Mouse (Mus musculus) gastrocnemius, postnatal 10 days (tissue): ENCODE data around the gene Krcc1. TPM values are rescaled to one million over a fixed set of nuclear protein-coding genes. Genes with fewer than 3 reads are reported as not detected.
"Not testable (repeated sequence)": the region's sequence is repeated elsewhere in the genome, so short reads cannot be mapped to it uniquely, and the experiment has no call there.

Source experiments
- DNase-seq: peaks from one replicate; pipeline ENCODE4 v3.0.0; 2021; ENCODE audit warnings: mixed read lengths
- microRNA-seq, 2 experiments: library from miRNA; unstranded; fragments of <30 nt; microRNA quantifications; one replicate each; pipeline ENCODE4 v1.2.0; 2021
- total RNA-seq, 2 experiments: library from RNA; stranded (reverse); gene quantifications; 2 replicates each; pipeline ENCODE4 v1.2.3; 2021

The Krcc1 gene
- total RNA-seq, 2 experiments from 2014 or later, result 32.9 to 33.5 TPM

- not testable (repeated sequence) for DNase-seq
These were observed 60.0 kb downstream of the Krcc1 start for GRCm38 (mm10) chr6:71331491-71331890.

DNA sequence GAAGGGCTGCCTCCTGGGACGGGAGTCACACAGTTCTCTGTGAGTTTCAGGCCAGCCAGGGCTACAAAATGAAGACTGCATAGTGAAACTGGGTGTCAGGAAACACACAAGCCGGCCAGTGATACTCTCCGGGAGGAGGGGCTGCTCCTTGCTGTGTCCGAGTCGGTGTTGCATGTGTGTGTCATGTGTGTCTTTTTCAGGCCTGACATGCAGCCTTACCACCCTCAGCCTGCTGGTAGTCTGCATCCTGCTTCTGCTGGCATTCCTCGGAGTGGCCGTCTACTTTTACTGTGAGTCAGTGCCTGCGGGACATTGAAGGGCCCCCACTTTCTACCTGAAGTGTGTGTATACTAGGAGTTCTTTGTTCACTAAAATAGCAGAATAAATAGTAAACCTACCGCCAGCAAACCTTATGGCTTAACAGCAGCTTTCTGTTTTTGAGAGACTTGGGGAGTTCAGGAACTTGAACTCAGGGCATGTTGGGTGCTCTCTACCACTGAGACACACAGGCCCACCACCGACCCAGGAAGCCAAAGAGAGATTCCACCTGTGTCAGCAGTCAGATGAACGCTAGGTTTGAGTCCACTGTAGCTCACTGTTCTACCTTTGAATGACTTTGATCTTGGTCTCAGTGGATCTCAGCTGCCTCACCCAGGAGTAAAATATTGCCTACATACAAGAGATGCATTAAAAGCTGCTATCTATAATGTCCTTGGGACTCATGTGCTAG is 60.9 kb downstream of the Krcc1 start:
- DNase-seq, result no peak

GRCm38 (mm10) chr6:71333031-71333430 is 61.6 kb downstream of the Krcc1 start:
- DNase-seq, result no peak

DNA sequence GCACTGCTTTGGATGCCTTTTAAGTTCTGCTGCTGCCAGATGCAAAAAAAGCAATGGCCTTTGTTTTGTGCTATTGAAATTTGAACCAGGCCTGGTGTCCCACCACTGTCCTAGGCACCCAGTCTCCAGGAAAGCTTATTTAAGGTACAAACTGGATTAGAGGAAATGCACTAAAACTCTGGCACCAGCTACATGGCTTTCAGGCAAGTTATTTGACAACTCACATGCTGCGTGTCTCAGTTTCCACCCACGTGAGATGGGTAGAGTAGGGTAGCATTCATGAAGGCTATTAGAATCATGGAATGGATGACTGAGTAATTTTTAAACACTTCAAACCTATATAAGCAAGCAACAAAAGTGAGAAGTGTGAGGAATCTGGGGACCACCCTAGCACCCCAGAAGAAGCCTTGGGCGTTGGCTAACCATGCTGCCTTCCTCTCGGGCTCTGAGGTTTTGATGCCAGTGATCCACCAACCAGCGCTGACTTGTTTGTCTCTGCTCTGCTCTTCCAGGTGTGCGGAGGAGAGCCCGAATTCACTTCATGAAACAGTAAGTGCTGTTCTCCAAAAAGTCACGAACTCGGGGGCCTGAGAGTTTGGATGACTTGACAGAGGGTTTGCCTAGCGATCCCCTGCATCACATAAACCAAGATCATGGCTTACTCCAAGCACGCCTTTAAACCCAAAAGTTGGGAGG is 62.2 kb downstream of the Krcc1 start:
- DNase-seq, result no peak

Small RNAs within 50 kb of the gene (microRNA-seq; reads per million reads assigned to microRNA genes)
- gene Mir8112, result 8.3 to 12.4 reads per million in 2 experiments

Other genes with a start within 250 kb of the Krcc1 start
- 1 to 10 TPM; 7.8 to 8.5 TPM for gene Thnsl2, start 127.2 kb upstream of the Krcc1 start, total RNA-seq
- under 1 TPM in 1 of 2 experiments, not detected in 1; 0.70 TPM for gene Fabp1, start 71.8 kb upstream of the Krcc1 start, total RNA-seq
- 100 to 1,000 TPM; 196 to 220 TPM for gene Smyd1, start 50.6 kb downstream of the Krcc1 start, total RNA-seq
- under 1 TPM in 1 of 2 experiments, not detected in 1; 0.18 TPM for gene Cd8b1, start 51.1 kb downstream of the Krcc1 start, total RNA-seq
- under 1 TPM; 0.14 to 0.20 TPM for gene Cd8a, start 101.8 kb downstream of the Krcc1 start, total RNA-seq
- gene Rmnd5a, start 169.0 kb downstream of the Krcc1 start, total RNA-seq, result 10 to 100 TPM; 58.0 to 61.9 TPM
- 10 to 100 TPM; 20.5 to 22.9 TPM for gene Rnf103, start 222.2 kb downstream of the Krcc1 start, total RNA-seq